11 mouse cellular contexts compared by ENCODE assay signal in the genomic region with DNA sequence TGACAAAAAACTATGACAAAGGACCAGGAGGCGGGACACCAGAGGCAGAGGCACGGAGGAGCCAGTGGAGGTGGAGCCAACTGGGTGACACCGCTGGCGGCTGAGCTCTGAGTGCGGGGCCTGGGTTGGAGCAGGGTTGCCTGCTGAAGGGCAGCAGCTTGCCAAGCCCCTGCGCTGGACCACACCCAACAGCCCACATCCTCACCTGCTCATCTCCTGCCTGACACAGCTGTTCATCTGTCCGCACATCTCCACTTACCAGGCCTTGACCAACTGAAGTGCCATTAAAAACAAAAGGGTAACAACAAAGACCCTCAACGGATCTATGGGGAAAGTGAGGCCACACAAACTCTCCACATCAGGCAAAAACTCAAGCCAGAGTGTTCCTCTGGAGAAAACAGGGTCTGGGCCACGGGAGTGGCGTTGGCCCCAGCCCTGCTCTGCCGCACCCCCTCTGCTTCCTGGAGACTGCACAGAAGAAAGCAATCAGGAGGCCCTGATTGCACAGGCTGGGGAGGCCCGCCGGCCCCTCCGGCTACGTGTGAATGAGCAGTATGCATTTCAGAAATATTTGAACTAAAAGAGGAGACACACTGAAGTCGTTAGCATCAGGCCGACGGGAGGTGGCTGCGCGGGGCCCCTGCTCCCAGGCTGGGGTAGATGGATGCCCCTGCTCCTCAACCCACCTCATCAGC. TPM values are rescaled to one million over a fixed set of nuclear protein-coding genes. Genes with fewer than 3 reads are reported as not detected.
A peak's percentile ranks its signal among the peaks of the same experiment; 100 is the strongest.
DNase-seq lines count a peak whose midpoint lies in the region; ATAC-seq lines count a peak whose summit lies in the region.
"Had no signal": no experiment of that assay in that cellular context is flagged by ENCODE, and none has a peak within 500 bp of the region (broad histone marks: within the 10 kb centered on the region; RNA-seq: fewer than 3 reads in every experiment).

No protein-coding gene starts in this region.

- no peaks in the 10 kb centered on the region for H3K9me3 ChIP-seq in forebrain, embryonic 12.5 days
- H3K9me3 ChIP-seq in forebrain, embryonic 14.5 days (replicated peaks; ENCODE audit: control insufficient read depth, low read length): no peaks in the 10 kb centered on the region
- H3K9me3 ChIP-seq in kidney, embryonic 16.5 days (ENCODE audit: low read length): no peaks in the 10 kb centered on the region
- H3K9me3 ChIP-seq in embryonic facial prominence, embryonic 10.5 days: no peaks in the 10 kb centered on the region
- no peaks in the 10 kb centered on the region for H3K9me3 ChIP-seq in limb, embryonic 13.5 days

- no peak for ATAC-seq in forebrain, embryonic 12.5 days (ENCODE audit: low FRiP score)
- ATAC-seq in forebrain, embryonic 14.5 days: no peak
- ATAC-seq in kidney, embryonic 16.5 days (ENCODE audit: low FRiP score, low TSS enrichment): no peak
- peak; percentile 46; the same call in 1 of the 2 replicates for ATAC-seq in limb, embryonic 13.5 days (ENCODE audit: low FRiP score, low read depth)

- peaks cover 82% of the 10 kb centered on the region for H3K4me1 ChIP-seq in forebrain, embryonic 12.5 days
- peaks cover 23% of the 10 kb centered on the region for H3K4me1 ChIP-seq in forebrain, embryonic 14.5 days (ENCODE audit: control insufficient read depth, insufficient read depth, low read length)
- peaks cover 50% of the 10 kb centered on the region for H3K4me1 ChIP-seq in kidney, embryonic 16.5 days (ENCODE audit: insufficient read depth, low read length)
- H3K4me1 ChIP-seq in embryonic facial prominence, embryonic 10.5 days: peaks cover 96% of the 10 kb centered on the region
- H3K4me1 ChIP-seq in limb, embryonic 13.5 days: peaks cover 79% of the 10 kb centered on the region

- peak overlapping the region; percentile 57 for H3K27ac ChIP-seq in forebrain, embryonic 12.5 days
- H3K27ac ChIP-seq in forebrain, embryonic 14.5 days (ENCODE audit: low read depth, low read length): no peak overlapping the region
- peak overlapping the region; percentile 45 for H3K27ac ChIP-seq in kidney, embryonic 16.5 days (ENCODE audit: low read length)
- H3K27ac ChIP-seq in embryonic facial prominence, embryonic 10.5 days (replicated peaks): peak overlapping the region; percentile 80
- peak overlapping the region; percentile 69 for H3K27ac ChIP-seq in limb, embryonic 13.5 days

- H3K36me3 ChIP-seq in forebrain, embryonic 12.5 days (replicated peaks): peaks cover 4% of the 10 kb centered on the region; the same call in 1 of the 2 replicates
- H3K36me3 ChIP-seq in forebrain, embryonic 14.5 days (ENCODE audit: control insufficient read depth, insufficient read depth, low read length): no peaks in the 10 kb centered on the region
- H3K36me3 ChIP-seq in kidney, embryonic 16.5 days (ENCODE audit: insufficient read depth, low read length): no peaks in the 10 kb centered on the region
- 0 out of 2 replicates have a peak, but pooled peaks cover 15% of the 10 kb centered on the region for H3K36me3 ChIP-seq in embryonic facial prominence, embryonic 10.5 days (replicated peaks)
- no peaks in the 10 kb centered on the region for H3K36me3 ChIP-seq in limb, embryonic 13.5 days

- H3K4me3 ChIP-seq in forebrain, embryonic 12.5 days (replicated peaks): no peak overlapping the region
- H3K4me3 ChIP-seq in forebrain, embryonic 14.5 days (ENCODE audit: low read depth, low read length): no peak overlapping the region
- no peak overlapping the region for H3K4me3 ChIP-seq in kidney, embryonic 16.5 days (ENCODE audit: low read length)
- peak overlapping the region; percentile 0; the same call in 1 of the 2 replicates for H3K4me3 ChIP-seq in embryonic facial prominence, embryonic 10.5 days
- no peak overlapping the region for H3K4me3 ChIP-seq in limb, embryonic 13.5 days

- WGBS in forebrain, embryonic 12.5 days: 60% methylated on average over 20 of the region's 20 CpGs
- WGBS in forebrain, embryonic 14.5 days: 67% methylated on average over 20 of the region's 20 CpGs
- WGBS in kidney, embryonic 16.5 days: 62% methylated on average over 20 of the region's 20 CpGs
- 57% methylated on average over 20 of the region's 20 CpGs for WGBS in embryonic facial prominence, embryonic 10.5 days
- WGBS in limb, embryonic 13.5 days: 35% methylated on average over 20 of the region's 20 CpGs

- no peak overlapping the region for H3K4me2 ChIP-seq in forebrain, embryonic 12.5 days
- H3K4me2 ChIP-seq in forebrain, embryonic 14.5 days (ENCODE audit: low read length): no peak overlapping the region
- H3K4me2 ChIP-seq in kidney, embryonic 16.5 days (replicated peaks; ENCODE audit: low read depth, low read length): no peak overlapping the region
- H3K4me2 ChIP-seq in limb, embryonic 13.5 days (replicated peaks): peak overlapping the region; percentile 21

- H3K27me3 ChIP-seq in forebrain, embryonic 12.5 days: no peaks in the 10 kb centered on the region
- H3K27me3 ChIP-seq in forebrain, embryonic 14.5 days (replicated peaks; ENCODE audit: control insufficient read depth, insufficient read depth, low read length): no peaks in the 10 kb centered on the region
- no peaks in the 10 kb centered on the region for H3K27me3 ChIP-seq in kidney, embryonic 16.5 days (ENCODE audit: insufficient read depth, low read length)
- H3K27me3 ChIP-seq in embryonic facial prominence, embryonic 10.5 days (replicated peaks; ENCODE audit: low read depth, poor library complexity, severe bottlenecking): no peaks in the 10 kb centered on the region
- H3K27me3 ChIP-seq in limb, embryonic 13.5 days: no peaks in the 10 kb centered on the region

- intact Hi-C loops in left cerebral cortex, postnatal 14 days (cut with DNase I): no loop called here
- intact Hi-C loops in left cerebral cortex, postnatal 4 days (cut with DNase I): no loop called here

- no peak overlapping the region for H3K9ac ChIP-seq in forebrain, embryonic 12.5 days
- H3K9ac ChIP-seq in forebrain, embryonic 14.5 days (ENCODE audit: low read length): no peak overlapping the region
- no peak overlapping the region for H3K9ac ChIP-seq in kidney, embryonic 16.5 days (replicated peaks; ENCODE audit: low read length)
- 0 out of 2 replicates have a peak overlapping the region, but pooled peaks have one; percentile 43 for H3K9ac ChIP-seq in limb, embryonic 13.5 days

- DNase-seq in forebrain, embryonic 14.5 days (ENCODE audit: low spot score): no peak
- DNase-seq in kidney, adult 18-20 months: no peak
- peak; percentile 83 for DNase-seq in embryonic facial prominence, embryonic 10.5 days (ENCODE audit: low spot score)
- DNase-seq in left cerebral cortex, postnatal 14 days (ENCODE audit: low spot score in 2 of 2): no peak
- no peak for DNase-seq in left cerebral cortex, postnatal 4 days
- DNase-seq: cerebellum, postnatal 36 days; lung, postnatal 14 days; retina, postnatal 1 day had no signal

RNA-seq across cellular contexts. Expression of a gene that starts 55.4 kb away (rescaled TPM):
- 20.3 and 30.2 TPM in 2 replicates for polyA plus RNA-seq in forebrain, embryonic 12.5 days (2016; fragmentation: Nextera tagmentation; extraction: Ambion mirVana)
- polyA plus RNA-seq in forebrain, embryonic 14.5 days (2014; fragmentation: Nextera tagmentation; extraction: Ambion mirVana): 9.3 and 9.6 TPM in 2 replicates
- polyA plus RNA-seq in kidney, embryonic 16.5 days (2015; fragmentation: Nextera tagmentation; extraction: Ambion mirVana): 3.4 and 3.6 TPM in 2 replicates
- 10.7 and 12.4 TPM in 2 replicates for polyA plus RNA-seq in embryonic facial prominence, embryonic 10.5 days (2016; fragmentation: Nextera tagmentation; extraction: Ambion mirVana)
- polyA plus RNA-seq in limb, embryonic 13.5 days (2015; fragmentation: Nextera tagmentation; extraction: Ambion mirVana): 10.3 and 10.9 TPM in 2 replicates
- total RNA-seq in left cerebral cortex, postnatal 14 days (2021): 10 to 100 TPM; 31.6 to 32.7 TPM
- total RNA-seq in left cerebral cortex, postnatal 4 days (2021): 10 to 100 TPM; 73.6 to 75.3 TPM
